Mouse (Mus musculus) testis, adult 2 months (tissue): ENCODE measurements around the gene Tnfrsf1b. TPM values are rescaled to one million over a fixed set of nuclear protein-coding genes. Genes with fewer than 3 reads are reported as not detected.

ENCODE experiments used
- H3K27ac ChIP-seq: fragments of 200-500 bp; 2 replicates; pipeline ENCODE4 v1.5.1; 2012; ENCODE audit warnings: low read depth, low read length; ENCODE audit not compliant: control insufficient read depth, insufficient read depth
- H3K27me3 ChIP-seq: fragments of 200-500 bp; 2 replicates; pipeline ENCODE4 v1.6.1; 2012; ENCODE audit warnings: mild to moderate bottlenecking, low read length, moderate library complexity; ENCODE audit not compliant: control insufficient read depth, insufficient read depth
- H3K36me3 ChIP-seq: fragments of 200-500 bp; 2 replicates; pipeline ENCODE4 v1.6.1; 2012; ENCODE audit warnings: mild to moderate bottlenecking, low read length; ENCODE audit not compliant: control insufficient read depth, insufficient read depth
- H3K4me1 ChIP-seq: fragments of 200-500 bp; 2 replicates; pipeline ENCODE4 v1.6.1; 2012; ENCODE audit warnings: low read length; ENCODE audit not compliant: control insufficient read depth, insufficient read depth
- H3K4me3 ChIP-seq: fragments of 200-500 bp; 2 replicates; pipeline ENCODE4 v1.5.1; 2012; ENCODE audit warnings: low read depth, mild to moderate bottlenecking, low read length, moderate library complexity, mixed read lengths; ENCODE audit not compliant: control insufficient read depth
- CTCF ChIP-seq: fragments of 200-500 bp; IDR thresholded peaks from 2 replicates; pipeline ENCODE4 v1.5.1; 2012; ENCODE audit warnings: low read depth, mild to moderate bottlenecking, inconsistent platforms, low read length, moderate library complexity; ENCODE audit not compliant: control insufficient read depth, insufficient read depth, insufficient replicate concordance
- POLR2A ChIP-seq: fragments of 200-500 bp; IDR thresholded peaks from 2 replicates; pipeline ENCODE4 v1.6.1; 2012; ENCODE audit warnings: low read depth, mild to moderate bottlenecking, inconsistent platforms, low read length, moderate library complexity; ENCODE audit not compliant: control insufficient read depth
- polyA plus RNA-seq: library from polyadenylated mRNA; depleted of rRNA; stranded (reverse); fragments of >200 nt; gene quantifications from 2 replicates; pipeline ENCODE4 v1.2.3, GENCODE M21; 2012; rRNA removed

Gene Tnfrsf1b
- polyA plus RNA-seq: 0.96 and 1.0 TPM in 2 replicates

- no peaks in the 10 kb centered on the region for H3K36me3 ChIP-seq
- TF ChIP-seq CTCF (no peak), POLR2A (peak; percentile 58; the same call in 1 of the 2 replicates)
- peaks cover 6% of the 10 kb centered on the region for H3K4me1 ChIP-seq
- no peak within 1 kb of the TSS for H3K27ac ChIP-seq
- H3K27me3 ChIP-seq: no peaks in the 10 kb centered on the region
- peak within 1 kb of the TSS; percentile 56 for H3K4me3 ChIP-seq
These were observed at the start of gene Tnfrsf1b for GRCm38 (mm10) chr4:145246173-145247011. Tnfrsf1b (minus strand) TSS chr4:145246870.

- Histone ChIP-seq H3K27me3 (no peaks in the 10 kb centered on the region), H3K4me3 (no peak overlapping the region), H3K36me3 (no peaks in the 10 kb centered on the region), H3K27ac (no peak overlapping the region), H3K4me1 (peaks cover 9% of the 10 kb centered on the region)
- TF ChIP-seq CTCF (peak; percentile 47; the same call in 1 of the 2 replicates), POLR2A (no peak)
These were observed 49.1 kb upstream of the Tnfrsf1b start for GRCm38 (mm10) chr4:145295589-145296300.

- H3K4me1 ChIP-seq: peaks cover 5% of the 10 kb centered on the region
- H3K36me3 ChIP-seq: no peaks in the 10 kb centered on the region
- TF ChIP-seq POLR2A (no peak), CTCF (no peak)
- H3K27me3 ChIP-seq: no peaks in the 10 kb centered on the region
- no peak overlapping the region for H3K4me3 ChIP-seq
- H3K27ac ChIP-seq: no peak overlapping the region
These were observed 47.9 kb upstream of the Tnfrsf1b start for GRCm38 (mm10) chr4:145294588-145294987.

- Histone ChIP-seq H3K36me3 (no peaks in the 10 kb centered on the region), H3K27me3 (no peaks in the 10 kb centered on the region), H3K4me3 (no peak overlapping the region), H3K4me1 (no peaks in the 10 kb centered on the region), H3K27ac (no peak overlapping the region)
- TF ChIP-seq CTCF: no peak
- TF ChIP-seq POLR2A: no peak
These were observed 39.9 kb upstream of the Tnfrsf1b start for GRCm38 (mm10) chr4:145286369-145287120.

- H3K36me3 ChIP-seq: no peaks in the 10 kb centered on the region
- H3K4me1 ChIP-seq: peaks cover 2% of the 10 kb centered on the region; the same call in 1 of the 2 replicates
- no peaks in the 10 kb centered on the region for H3K27me3 ChIP-seq
- TF ChIP-seq POLR2A: no peak
- no peak for TF ChIP-seq CTCF
- no peak overlapping the region for H3K4me3 ChIP-seq
- H3K27ac ChIP-seq: no peak overlapping the region
These were observed 38.0 kb upstream of the Tnfrsf1b start for GRCm38 (mm10) chr4:145284675-145285074.

GRCm38 (mm10) chr4:145283441-145283840 is 36.8 kb upstream of the Tnfrsf1b start:
- Histone ChIP-seq H3K27me3 (no peaks in the 10 kb centered on the region), H3K4me3 (no peak overlapping the region), H3K4me1 (peaks cover 2% of the 10 kb centered on the region; the same call in 1 of the 2 replicates), H3K27ac (no peak overlapping the region), H3K36me3 (no peaks in the 10 kb centered on the region)
- TF ChIP-seq POLR2A: no peak
- TF ChIP-seq CTCF: no peak; the same call in 1 of the 2 replicates

- Histone ChIP-seq H3K4me3 (no peak overlapping the region), H3K4me1 (peaks cover 2% of the 10 kb centered on the region; the same call in 1 of the 2 replicates), H3K36me3 (no peaks in the 10 kb centered on the region), H3K27ac (no peak overlapping the region), H3K27me3 (no peaks in the 10 kb centered on the region)
- TF ChIP-seq POLR2A (no peak), CTCF (no peak)
These were observed 34.3 kb upstream of the Tnfrsf1b start for GRCm38 (mm10) chr4:145280966-145281365.
